Mouse (Mus musculus) limb, embryonic 11.5 days (tissue): ENCODE data around the gene Myg1. TPM values are rescaled to one million over a fixed set of nuclear protein-coding genes. Genes with fewer than 3 reads are reported as not detected.
A peak's percentile ranks its signal among the peaks of the same experiment; 100 is the strongest.

Source experiments
- ATAC-seq: fragments of 200-750 bp; cut with Nextera tagmentation; 2 replicates; pipeline ENCODE4 v1.8.0; 2017; ENCODE audit warnings: low read depth; ENCODE audit not compliant: insufficient number of reproducible peaks, low FRiP score, low TSS enrichment
- DNase-seq: peaks from one replicate; pipeline ENCODE4 v3.0.0-alpha.2; 2015; ENCODE audit warnings: low spot score
- H3K27ac ChIP-seq: fragments of 300-500 bp; sonication (generic); replicated peaks from 2 replicates; pipeline ENCODE4 v1.5.1; 2014; ENCODE audit warnings: low read depth, mild to moderate bottlenecking, low read length
- H3K27me3 ChIP-seq: fragments of 300-500 bp; sonication (generic); 2 replicates; pipeline ENCODE4 v1.6.1; 2014; ENCODE audit warnings: mild to moderate bottlenecking, low read length, mixed read lengths; ENCODE audit not compliant: control insufficient read depth, insufficient read depth
- H3K36me3 ChIP-seq: fragments of 300-500 bp; sonication (generic); 2 replicates; pipeline ENCODE4 v1.6.1; 2014; ENCODE audit warnings: mild to moderate bottlenecking, low read length, moderate library complexity, mixed read lengths; ENCODE audit not compliant: control insufficient read depth, insufficient read depth
- H3K4me1 ChIP-seq: fragments of 300-500 bp; sonication (generic); 2 replicates; pipeline ENCODE4 v1.6.1; 2014; ENCODE audit warnings: low read length, mixed read lengths; ENCODE audit not compliant: control insufficient read depth, insufficient read depth
- H3K4me2 ChIP-seq: fragments of 300-500 bp; sonication (generic); 2 replicates; pipeline ENCODE4 v1.6.1; 2014; ENCODE audit warnings: low read depth, mild to moderate bottlenecking, moderate library complexity; ENCODE audit not compliant: severe bottlenecking
- H3K4me3 ChIP-seq: fragments of 300-500 bp; sonication (generic); 2 replicates; pipeline ENCODE4 v1.5.1; 2014; ENCODE audit warnings: low read depth, low read length
- H3K9ac ChIP-seq: fragments of 300-500 bp; sonication (generic); 2 replicates; pipeline ENCODE4 v1.6.1; 2014; ENCODE audit warnings: mild to moderate bottlenecking, low read length
- H3K9me3 ChIP-seq: fragments of 300-500 bp; sonication (generic); 2 replicates; pipeline ENCODE4 v1.6.1; 2016; ENCODE audit warnings: low read length; ENCODE audit not compliant: control insufficient read depth
- WGBS: fragments of 180-500 bp; shearing (Covaris S2); extraction: QIAGEN DNeasy Blood & Tissue Kit; methylation state at CpG from one replicate; pipeline ENCODE4 v1.1.7; 2014; 5-methylcytosine and 5-hydroxymethylcytosine counted together
- polyA plus RNA-seq: library from polyadenylated mRNA; unstranded; fragments of >200 nt; fragmentation: Nextera tagmentation; extraction: Ambion mirVana; gene quantifications from 2 replicates; pipeline ENCODE4 v1.2.1, GENCODE M21; 2014

Gene Myg1
- polyA plus RNA-seq, 1 experiment from 2014 or later, result 122 TPM

- H3K4me1 ChIP-seq, result peaks cover 9% of the 10 kb centered on the region
- no peaks in the 10 kb centered on the region for H3K27me3 ChIP-seq
- ATAC-seq (no peak), DNase-seq (peak; percentile 95)
- no peak overlapping the region for H3K4me3 ChIP-seq
- H3K9me3 ChIP-seq, result no peaks in the 10 kb centered on the region
- no peak overlapping the region for H3K4me2 ChIP-seq
- no peak overlapping the region for H3K9ac ChIP-seq
- no peaks in the 10 kb centered on the region; the same call in 1 of the 2 replicates for H3K36me3 ChIP-seq
- 5% methylated on average over 7 of the region's 7 CpGs for WGBS
- H3K27ac ChIP-seq, result no peak overlapping the region
Observed at GRCm38 (mm10) chr15:102381575-102381974, 50.1 kb downstream of the Myg1 start.

- no peak overlapping the region for H3K9ac ChIP-seq
- 86% methylated on average over 6 of the region's 6 CpGs for WGBS
- H3K4me1 ChIP-seq, result no peaks in the 10 kb centered on the region
- no peak overlapping the region for H3K4me3 ChIP-seq
- H3K9me3 ChIP-seq, result no peaks in the 10 kb centered on the region
- DNase-seq, result no peak
- H3K4me2 ChIP-seq, result no peak overlapping the region
- no peak overlapping the region for H3K27ac ChIP-seq
- H3K36me3 ChIP-seq, result no peaks in the 10 kb centered on the region
- ATAC-seq, result no peak
- H3K27me3 ChIP-seq, result no peaks in the 10 kb centered on the region
Observed at GRCm38 (mm10) chr15:102383671-102384070, 52.2 kb downstream of the Myg1 start.

- ATAC-seq, result no peak
- H3K4me3 ChIP-seq, result no peak overlapping the region
- H3K36me3 ChIP-seq, result no peaks in the 10 kb centered on the region
- no peaks in the 10 kb centered on the region for H3K9me3 ChIP-seq
- WGBS, result 57% methylated on average over 9 of the region's 9 CpGs
- no peaks in the 10 kb centered on the region for H3K27me3 ChIP-seq
- no peaks in the 10 kb centered on the region for H3K4me1 ChIP-seq
- DNase-seq, result no peak
- no peak overlapping the region for H3K9ac ChIP-seq
- no peak overlapping the region for H3K4me2 ChIP-seq
- no peak overlapping the region for H3K27ac ChIP-seq
Observed at GRCm38 (mm10) chr15:102386640-102387039, 55.1 kb downstream of the Myg1 start.

Other genes with a start within 250 kb of the Myg1 start
- gene Tns2, start 231.3 kb upstream of the Myg1 start, polyA plus RNA-seq, result 14.6 and 15.6 TPM in 2 replicates
- gene Spryd3, start 195.5 kb upstream of the Myg1 start, polyA plus RNA-seq, result 7.2 and 10.0 TPM in 2 replicates
- 0.17 and 0.57 TPM in 2 replicates for gene Igfbp6, start 187.3 kb upstream of the Myg1 start, polyA plus RNA-seq
- 0.09 and 0.24 TPM in 2 replicates for gene Soat2, start 181.2 kb upstream of the Myg1 start, polyA plus RNA-seq
- 67.5 and 71.1 TPM in 2 replicates for gene Zfp740, start 128.5 kb upstream of the Myg1 start, polyA plus RNA-seq
- gene Csad, start 127.0 kb upstream of the Myg1 start, polyA plus RNA-seq, result 37.3 and 37.5 TPM in 2 replicates
- 0.57 and 0.71 TPM in 2 replicates for gene Itgb7, start 99.8 kb upstream of the Myg1 start, polyA plus RNA-seq
- 118 and 119 TPM in 2 replicates for gene Rarg, start 74.2 kb upstream of the Myg1 start, polyA plus RNA-seq
- 0.88 and 1.1 TPM in 2 replicates for gene Gm9918, start 61.1 kb upstream of the Myg1 start, polyA plus RNA-seq
- gene Mfsd5, start 52.3 kb upstream of the Myg1 start, polyA plus RNA-seq, result 58.5 and 62.8 TPM in 2 replicates
- 43.3 and 46.9 TPM in 2 replicates for gene Espl1, start 35.4 kb upstream of the Myg1 start, polyA plus RNA-seq
- 463 and 490 TPM in 2 replicates for gene Pfdn5, start 5.6 kb upstream of the Myg1 start, polyA plus RNA-seq
- gene Aaas, start 19.1 kb downstream of the Myg1 start, polyA plus RNA-seq, result 115 and 116 TPM in 2 replicates
- 1.7 and 2.3 TPM in 2 replicates for gene Sp7, start 35.5 kb downstream of the Myg1 start, polyA plus RNA-seq
- 11.8 and 13.3 TPM in 2 replicates for gene Sp1, start 74.4 kb downstream of the Myg1 start, polyA plus RNA-seq
- not detected in 2 replicates for gene Amhr2, start 113.7 kb downstream of the Myg1 start, polyA plus RNA-seq
- gene Prr13, start 127.3 kb downstream of the Myg1 start, polyA plus RNA-seq, result 79.5 and 80.9 TPM in 2 replicates
- gene Pcbp2, start 138.8 kb downstream of the Myg1 start, polyA plus RNA-seq, result 284 and 287 TPM in 2 replicates
- gene Gm10337, start 172.0 kb downstream of the Myg1 start, polyA plus RNA-seq, result 6.1 TPM in 1 of 2 replicates, not detected in the other
- gene Map3k12, start 185.4 kb downstream of the Myg1 start, polyA plus RNA-seq, result 14.3 and 18.2 TPM in 2 replicates
- gene Tarbp2, start 186.5 kb downstream of the Myg1 start, polyA plus RNA-seq, result 109 and 110 TPM in 2 replicates
- gene Npff, start 193.2 kb downstream of the Myg1 start, polyA plus RNA-seq, result 1.6 and 2.2 TPM in 2 replicates